Mouse (Mus musculus): ENCODE data around the gene Actrt2.

GRCm38 (mm10) chr4:154708223-154708622, 40.6 kb upstream of the Actrt2 start:
- TF ChIP-seq CTCF (IDR thresholded peaks at IDR 0.05; ENCODE audit: control insufficient read depth, insufficient read depth, low read length), result no peak
- no peak for TF ChIP-seq POLR2A (IDR thresholded peaks at IDR 0.05; ENCODE audit: borderline replicate concordance, control insufficient read depth, low read depth, low read length)
